Mouse (Mus musculus): ENCODE data around the gene Abr.
A peak's percentile ranks its signal among the peaks of the same experiment; 100 is the strongest.

The Abr gene

GRCm38 (mm10) chr11:76623206-76623961, 1.3 kb upstream of the Abr start:
- DNase-seq = peak; percentile 42

- DNase-seq = peak; percentile 14
Measured at GRCm38 (mm10) chr11:76622566-76623205, 572 bp upstream of the Abr start.

- no peak for DNase-seq
Measured at GRCm38 (mm10) chr11:76618134-76618533, 4.0 kb downstream of the Abr start.

- DNase-seq = no peak
Measured at GRCm38 (mm10) chr11:76614246-76614645, 7.9 kb downstream of the Abr start.

GRCm38 (mm10) chr11:76612638-76613104, 9.4 kb downstream of the Abr start:
- DNase-seq = no peak

GRCm38 (mm10) chr11:76610948-76611347, 11.2 kb downstream of the Abr start:
- no peak for DNase-seq

GRCm38 (mm10) chr11:76606521-76606920, 15.6 kb downstream of the Abr start:
- no peak for DNase-seq

- no peak for DNase-seq
Measured at GRCm38 (mm10) chr11:76599219-76599618, 22.9 kb downstream of the Abr start.

- DNase-seq = no peak
Measured at GRCm38 (mm10) chr11:76598757-76599156, 23.4 kb downstream of the Abr start.

- no peak for DNase-seq
Measured at GRCm38 (mm10) chr11:76593620-76594326, 28.3 kb downstream of the Abr start.

- no peak for DNase-seq
Measured at GRCm38 (mm10) chr11:76589746-76590145, 32.4 kb downstream of the Abr start.

GRCm38 (mm10) chr11:76588632-76589485, 33.3 kb downstream of the Abr start:
- DNase-seq = no peak

- peak; percentile 19 for DNase-seq
Measured at GRCm38 (mm10) chr11:76588032-76588431, 34.1 kb downstream of the Abr start.

- no peak for DNase-seq
Measured at GRCm38 (mm10) chr11:76587333-76587732, 34.8 kb downstream of the Abr start.

GRCm38 (mm10) chr11:76586119-76586518, 36.0 kb downstream of the Abr start:
- DNase-seq = no peak

GRCm38 (mm10) chr11:76577588-76578257, 44.4 kb downstream of the Abr start:
- DNase-seq = peak; percentile 82

GRCm38 (mm10) chr11:76572820-76573385, 49.2 kb downstream of the Abr start:
- no peak for DNase-seq

- no peak for DNase-seq
Measured at GRCm38 (mm10) chr11:76571613-76571929, 50.5 kb downstream of the Abr start.

GRCm38 (mm10) chr11:76570741-76571612, 51.1 kb downstream of the Abr start:
- peak; percentile 16 for DNase-seq

- no peak for DNase-seq
Measured at GRCm38 (mm10) chr11:76570201-76570731, 51.8 kb downstream of the Abr start.

- DNase-seq = no peak
Measured at GRCm38 (mm10) chr11:76569436-76569835, 52.7 kb downstream of the Abr start.
